Mouse (Mus musculus) heart, embryonic 14.5 days (tissue): ENCODE results near the gene Rgs16. TPM values are rescaled to one million over a fixed set of nuclear protein-coding genes. Genes with fewer than 3 reads are reported as not detected.
A peak's percentile ranks its signal among the peaks of the same experiment; 100 is the strongest.

Experiments used
- ATAC-seq: fragments of 200-750 bp; cut with Nextera tagmentation; 2 replicates; pipeline ENCODE4 v1.8.0; 2017; ENCODE audit warnings: low read depth, moderate TSS enrichment; ENCODE audit not compliant: insufficient number of reproducible peaks, insufficient read depth, low FRiP score
- H3K27ac ChIP-seq, 2 experiments: fragments of 200-500 bp in 1 of 2; fragments of 300-500 bp in 1 of 2; sonication (generic) in 1 of 2; replicated peaks in 1 of 2; 2 replicates each; pipeline ENCODE4 v1.5.1; 2012 to 2014; ENCODE audit warnings: low read depth in 2 of 2, low read length in 2 of 2, control low read depth in 1 of 2, mild to moderate bottlenecking in 1 of 2, mixed read lengths in 1 of 2; ENCODE audit not compliant: control insufficient read depth in 1 of 2, insufficient read depth in 1 of 2
- H3K27me3 ChIP-seq: fragments of 300-500 bp; sonication (generic); 2 replicates; pipeline ENCODE4 v1.6.1; 2014; ENCODE audit warnings: mild to moderate bottlenecking, low read length, control low read depth; ENCODE audit not compliant: control insufficient read depth, insufficient read depth
- H3K36me3 ChIP-seq: fragments of 300-500 bp; sonication (generic); 2 replicates; pipeline ENCODE4 v1.6.1; 2014; ENCODE audit warnings: mild to moderate bottlenecking, control low read depth, low read length, mixed read lengths; ENCODE audit not compliant: control insufficient read depth, insufficient read depth
- H3K4me1 ChIP-seq, 2 experiments: fragments of 200-500 bp in 1 of 2; fragments of 300-500 bp in 1 of 2; sonication (generic) in 1 of 2; 2 replicates each; pipeline ENCODE4 v1.6.1; 2012 to 2014; ENCODE audit warnings: low read length in 2 of 2, control low read depth in 1 of 2, mixed read lengths in 1 of 2; ENCODE audit not compliant: control insufficient read depth in 2 of 2, insufficient read depth in 2 of 2
- H3K4me2 ChIP-seq: fragments of 300-500 bp; sonication (generic); 2 replicates; pipeline ENCODE4 v1.6.1; 2014; ENCODE audit warnings: mild to moderate bottlenecking, low read length
- H3K4me3 ChIP-seq, 2 experiments: fragments of 200-500 bp in 1 of 2; fragments of 300-500 bp in 1 of 2; sonication (generic) in 1 of 2; 2 replicates each; pipeline ENCODE4 v1.5.1; 2012 to 2014; ENCODE audit warnings: low read length in 2 of 2, mild to moderate bottlenecking in 2 of 2, control low read depth in 1 of 2, low read depth in 1 of 2, moderate library complexity in 1 of 2; ENCODE audit not compliant: control insufficient read depth in 1 of 2, insufficient read depth in 1 of 2
- H3K9ac ChIP-seq: fragments of 300-500 bp; sonication (generic); 2 replicates; pipeline ENCODE4 v1.6.1; 2014; ENCODE audit warnings: mild to moderate bottlenecking, low read length
- H3K9me3 ChIP-seq: fragments of 300-500 bp; sonication (generic); 2 replicates; pipeline ENCODE4 v1.6.1; 2016; ENCODE audit warnings: low read length, control low read depth; ENCODE audit not compliant: control insufficient read depth
- WGBS: fragments of 180-500 bp; shearing (Covaris S2); extraction: QIAGEN DNeasy Blood & Tissue Kit; methylation state at CpG from one replicate; pipeline ENCODE4 v1.1.7; 2014; 5-methylcytosine and 5-hydroxymethylcytosine counted together
- polyA plus RNA-seq: library from polyadenylated mRNA; unstranded; fragments of >200 nt; fragmentation: Nextera tagmentation; extraction: Ambion mirVana; gene quantifications from 2 replicates; pipeline ENCODE4 v1.2.1, GENCODE M21; 2014

Gene Rgs16
- polyA plus RNA-seq, 1 experiment from 2014 or later, result 2.2 TPM

- H3K4me2 ChIP-seq, result no peak overlapping the region
- no peak overlapping the region for H3K27ac ChIP-seq
- peaks cover 24 to 37% of the 10 kb centered on the region in 2 experiments for H3K4me1 ChIP-seq
- H3K36me3 ChIP-seq, result peaks cover 7% of the 10 kb centered on the region
- H3K9me3 ChIP-seq, result no peaks in the 10 kb centered on the region
- 80% methylated on average over 14 of the region's 14 CpGs for WGBS
- no peak overlapping the region for H3K9ac ChIP-seq
- no peak for ATAC-seq
- H3K27me3 ChIP-seq, result peaks cover under 1% of the 10 kb centered on the region; the same call in 1 of the 2 replicates
- no peak overlapping the region for H3K4me3 ChIP-seq
Observed at GRCm38 (mm10) chr1:153746119-153746670, 6.0 kb downstream of the Rgs16 start.

- peaks cover 24 to 37% of the 10 kb centered on the region in 2 experiments for H3K4me1 ChIP-seq
Observed at GRCm38 (mm10) chr1:153746728-153747127, 6.6 kb downstream of the Rgs16 start.

DNA sequence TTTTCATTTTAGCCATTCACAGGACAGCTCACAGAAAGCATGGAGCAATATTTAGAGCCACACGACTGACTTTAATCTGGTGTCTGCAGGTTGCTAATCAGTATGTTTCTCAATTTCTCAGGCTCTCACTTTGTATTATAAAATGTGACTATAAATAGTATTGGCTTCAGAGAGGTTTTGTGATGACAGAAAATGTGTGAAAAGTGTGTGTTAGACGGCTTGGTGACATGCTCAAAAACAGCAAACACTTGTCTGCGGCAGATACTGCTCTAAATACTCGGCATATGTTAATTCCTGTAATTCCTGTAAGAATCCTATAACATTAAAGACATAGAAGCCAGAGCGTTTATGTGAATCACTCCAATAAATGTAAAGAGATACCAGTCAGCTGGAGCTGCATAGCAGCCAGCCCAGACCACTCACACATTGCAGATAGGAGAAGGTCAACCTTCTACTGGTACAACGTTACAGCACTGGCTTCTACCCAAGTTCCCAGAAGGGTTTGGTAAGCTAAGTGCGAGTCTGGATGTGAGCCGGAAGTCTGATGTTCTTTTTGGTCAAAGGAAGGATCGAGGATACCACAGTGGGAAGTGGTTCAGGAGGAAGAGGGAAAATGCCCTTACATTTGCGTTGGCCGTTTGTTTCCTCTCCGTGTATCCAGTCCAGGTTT, 7.8 kb downstream of the Rgs16 start:
- ATAC-seq, result peak; percentile 41; the same call in 1 of the 2 replicates

More at GRCm38 (mm10) chr1:153746728-153747127, 6.6 kb downstream of the Rgs16 start:
- no peak overlapping the region for H3K27ac ChIP-seq
- H3K36me3 ChIP-seq, result peaks cover 7% of the 10 kb centered on the region
- no peak for ATAC-seq
- H3K9ac ChIP-seq, result 0 out of 2 replicates have a peak overlapping the region, but pooled peaks have one; percentile 5
- H3K9me3 ChIP-seq, result no peaks in the 10 kb centered on the region
- WGBS, result 7% methylated on average over 12 of the region's 12 CpGs
- no peak overlapping the region for H3K4me2 ChIP-seq
- H3K4me3 ChIP-seq, result no peak overlapping the region
- no peaks in the 10 kb centered on the region for H3K27me3 ChIP-seq

GRCm38 (mm10) chr1:153748549-153748948, 8.4 kb downstream of the Rgs16 start:
- no peaks in the 10 kb centered on the region for H3K27me3 ChIP-seq

More for the DNA sequence above, 7.8 kb downstream of the Rgs16 start:
- Histone ChIP-seq H3K4me3 (0 out of 4 replicates have a peak overlapping the region, but pooled peaks of 1 of the 2 experiments have one; percentile 52), H3K9ac (peak overlapping the region; percentile 80; the same call in 1 of the 2 replicates), H3K27ac (peak overlapping the region; percentile 68 to 86), H3K36me3 (peaks cover 7% of the 10 kb centered on the region), H3K4me2 (peak overlapping the region; percentile 69), H3K9me3 (no peaks in the 10 kb centered on the region), H3K4me1 (peaks cover 23 to 36% of the 10 kb centered on the region in 2 experiments), H3K27me3 (no peaks in the 10 kb centered on the region)
- 26% methylated on average over 12 of the region's 12 CpGs for WGBS

GRCm38 (mm10) chr1:153749211-153749801, 9.2 kb downstream of the Rgs16 start, which contains the start of gene Rnasel:
Rnasel (plus strand) TSS chr1:153749426.
- no peak; the same call in 1 of the 2 replicates for ATAC-seq
- H3K9me3 ChIP-seq, result no peaks in the 10 kb centered on the region
- H3K27ac ChIP-seq, result peak within 1 kb of the TSS; percentile 82 to 86
- peaks cover 23 to 36% of the 10 kb centered on the region in 2 experiments for H3K4me1 ChIP-seq
- WGBS, result 6% methylated on average over 18 of the region's 18 CpGs
- no peaks in the 10 kb centered on the region for H3K27me3 ChIP-seq
- peak within 1 kb of the TSS; percentile 69 for H3K4me2 ChIP-seq
- H3K36me3 ChIP-seq, result no peaks in the 10 kb centered on the region; the same call in 1 of the 2 replicates
- H3K4me3 ChIP-seq, result peak within 1 kb of the TSS; percentile 52 to 72
- peak within 1 kb of the TSS; percentile 80 for H3K9ac ChIP-seq

More at GRCm38 (mm10) chr1:153748549-153748948, 8.4 kb downstream of the Rgs16 start:
- H3K27ac ChIP-seq, result peak overlapping the region; percentile 68 to 86
- no peak for ATAC-seq
- 0% methylated on average over 1 of the region's 1 CpGs for WGBS
- H3K4me1 ChIP-seq, result peaks cover 23 to 36% of the 10 kb centered on the region in 2 experiments
- peak overlapping the region in 1 of 2 experiments; percentile 52; a peak in 1 of 4 replicates for H3K4me3 ChIP-seq
- peaks cover 3% of the 10 kb centered on the region for H3K36me3 ChIP-seq
- peak overlapping the region; percentile 80 for H3K9ac ChIP-seq
- peak overlapping the region; percentile 69 for H3K4me2 ChIP-seq
- H3K9me3 ChIP-seq, result no peaks in the 10 kb centered on the region

- Histone ChIP-seq H3K36me3 (no peaks in the 10 kb centered on the region), H3K9me3 (no peaks in the 10 kb centered on the region), H3K4me1 (peaks cover 23 to 36% of the 10 kb centered on the region in 2 experiments), H3K27ac (peak overlapping the region; percentile 82 to 86; a peak in 2 of 4 replicates), H3K9ac (peak overlapping the region; percentile 80), H3K27me3 (0 out of 2 replicates have a peak, but pooled peaks cover 2% of the 10 kb centered on the region), H3K4me3 (peak overlapping the region; percentile 52 to 72), H3K4me2 (peak overlapping the region; percentile 69)
- ATAC-seq, result no peak
- 65% methylated on average over 6 of the region's 6 CpGs for WGBS
Observed at GRCm38 (mm10) chr1:153750054-153750453, 9.9 kb downstream of the Rgs16 start.

- H3K9ac ChIP-seq, result peak overlapping the region; percentile 50
- 0 out of 2 replicates have a peak, but pooled peaks cover 3% of the 10 kb centered on the region for H3K36me3 ChIP-seq
- peak overlapping the region; percentile 53 to 76 for H3K27ac ChIP-seq
- peak overlapping the region; percentile 32 to 48 for H3K4me3 ChIP-seq
- no peaks in the 10 kb centered on the region for H3K9me3 ChIP-seq
- H3K27me3 ChIP-seq, result 0 out of 2 replicates have a peak, but pooled peaks cover 2% of the 10 kb centered on the region
- peaks cover 23 to 36% of the 10 kb centered on the region in 2 experiments for H3K4me1 ChIP-seq
- peak overlapping the region; percentile 70 for H3K4me2 ChIP-seq
- ATAC-seq, result no peak
- WGBS, result 13% methylated on average over 13 of the region's 13 CpGs
Observed at GRCm38 (mm10) chr1:153751763-153752301, 11.7 kb downstream of the Rgs16 start.
